21 mouse cellular contexts compared by ENCODE assay signal in the genomic region with DNA sequence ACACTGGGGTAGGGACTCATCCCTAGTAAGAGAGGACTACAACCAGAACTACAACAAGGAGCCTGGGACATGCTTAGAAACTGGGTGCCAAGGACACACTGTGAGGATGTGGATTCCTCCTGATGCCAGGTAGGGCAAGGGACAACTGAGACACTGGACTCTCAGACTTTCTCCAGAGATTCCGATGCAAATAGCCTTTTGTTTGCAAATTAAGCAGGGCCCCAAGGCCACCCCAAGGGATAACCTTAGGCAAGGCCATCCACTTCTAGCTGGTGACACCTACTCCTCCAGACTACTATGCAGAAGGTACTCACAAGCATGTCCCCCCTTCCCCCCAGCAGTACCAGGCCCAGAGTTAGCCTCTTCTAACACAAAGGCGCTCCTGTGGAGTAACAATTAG. TPM values are rescaled to one million over a fixed set of nuclear protein-coding genes. Genes with fewer than 3 reads are reported as not detected.
DNase-seq lines count a peak whose midpoint lies in the region; ATAC-seq and TF ChIP-seq lines count a peak whose summit lies in the region.
"Had no signal": no experiment of that assay in that cellular context is flagged by ENCODE, and none has a peak within 500 bp of the region (broad histone marks: within the 10 kb centered on the region; RNA-seq: fewer than 3 reads in every experiment).

No protein-coding gene starts in this region.

- peak overlapping the region; percentile 99 for H3K4me3 ChIP-seq in megakaryocyte, embryonic 14.5 days (replicated peaks)
- H3K4me3 ChIP-seq in bone marrow macrophage, adult 2 months (ENCODE audit: insufficient read depth, low read length), result peak overlapping the region; percentile 94
- H3K4me3 ChIP-seq in kidney, embryonic 16.5 days (ENCODE audit: low read length), result peak overlapping the region; percentile 55
- peak overlapping the region; percentile 46 for H3K4me3 ChIP-seq in macrophage (ENCODE audit: inconsistent target)
- no peak overlapping the region for H3K4me3 ChIP-seq in forebrain, embryonic 10.5 days
- H3K4me3 ChIP-seq: midbrain, embryonic 15.5 days; neural tube, embryonic 12.5 days had no signal

- peak overlapping the region; percentile 59 for H3K4me2 ChIP-seq in kidney, embryonic 16.5 days (replicated peaks; ENCODE audit: low read depth, low read length)
- H3K4me2 ChIP-seq: hindbrain, embryonic 14.5 days; midbrain, embryonic 15.5 days had no signal

- no peak for TF ChIP-seq POLR2A in bone marrow macrophage, adult 2 months (IDR thresholded peaks at IDR 0.05; ENCODE audit: borderline replicate concordance, low read depth, low read length)

- WGBS in kidney, embryonic 16.5 days, result 84% methylated on average over 2 of the region's 2 CpGs
- WGBS in macrophage (ENCODE audit: missing documents), result 100% methylated on average over 2 of the region's 2 CpGs
- WGBS in forebrain, embryonic 10.5 days, result 61% methylated on average over 2 of the region's 2 CpGs

- H3K79me2 ChIP-seq in macrophage (ENCODE audit: inconsistent target), result peaks cover 48% of the 10 kb centered on the region

- H3K27ac ChIP-seq in bone marrow macrophage, adult 2 months (ENCODE audit: insufficient read depth, low read depth, low read length), result no peak overlapping the region
- 0 out of 2 replicates have a peak overlapping the region, but pooled peaks have one; percentile 68 for H3K27ac ChIP-seq in kidney, embryonic 16.5 days (ENCODE audit: low read length)
- H3K27ac ChIP-seq in macrophage, result 0 out of 2 replicates have a peak overlapping the region, but pooled peaks have one; percentile 15
- H3K27ac ChIP-seq in forebrain, embryonic 10.5 days, result no peak overlapping the region
- H3K27ac ChIP-seq: heart, embryonic 10.5 days; hindbrain, embryonic 14.5 days; limb, embryonic 10.5 days; midbrain, embryonic 15.5 days; neural tube, embryonic 12.5 days; stomach, postnatal 0 days had no signal

- no peaks in the 10 kb centered on the region for H3K27me3 ChIP-seq in megakaryocyte, embryonic 14.5 days (replicated peaks)
- peaks cover 23% of the 10 kb centered on the region for H3K27me3 ChIP-seq in kidney, embryonic 16.5 days (ENCODE audit: insufficient read depth, low read length)
- H3K27me3 ChIP-seq in forebrain, embryonic 10.5 days (ENCODE audit: poor library complexity, severe bottlenecking), result peaks cover 69% of the 10 kb centered on the region
- H3K27me3 ChIP-seq: CH12.LX had no signal

- peaks cover 46% of the 10 kb centered on the region for H3K36me3 ChIP-seq in megakaryocyte, embryonic 14.5 days (replicated peaks; ENCODE audit: low read length)
- H3K36me3 ChIP-seq in kidney, embryonic 16.5 days (ENCODE audit: insufficient read depth, low read length), result no peaks in the 10 kb centered on the region
- H3K36me3 ChIP-seq in macrophage (ENCODE audit: inconsistent target), result no peaks in the 10 kb centered on the region
- H3K36me3 ChIP-seq in forebrain, embryonic 10.5 days (replicated peaks), result no peaks in the 10 kb centered on the region
- H3K36me3 ChIP-seq: heart, embryonic 10.5 days; limb, embryonic 10.5 days; midbrain, embryonic 15.5 days; neural tube, embryonic 12.5 days had no signal

- no peak overlapping the region for H3K9ac ChIP-seq in kidney, embryonic 16.5 days (replicated peaks; ENCODE audit: low read length)
- H3K9ac ChIP-seq: hindbrain, embryonic 14.5 days; midbrain, embryonic 15.5 days; neural tube, embryonic 12.5 days had no signal

- no peak for ATAC-seq in megakaryocyte, adult 5-6 weeks (ENCODE audit: poor library complexity, severe bottlenecking)
- ATAC-seq in kidney, embryonic 16.5 days (ENCODE audit: low FRiP score, low TSS enrichment), result no peak
- ATAC-seq: forebrain, embryonic 14.5 days; inflammation-experienced regulatory T-cells, adult 6 months; midbrain, embryonic 15.5 days had no signal

- DNase-seq in layer of hippocampus, adult 9-11 months, result no peak
- no peak for DNase-seq in forebrain, embryonic 10.5 days (ENCODE audit: extremely low spot score, low spot score)
- DNase-seq: B cell, adult 2 months; cerebellum, adult 8-10 months; lung, adult 2 months; lung, postnatal 14 days; thymus, postnatal 14 days had no signal

- H3K4me1 ChIP-seq in megakaryocyte, embryonic 14.5 days, result peaks cover 96% of the 10 kb centered on the region
- H3K4me1 ChIP-seq in bone marrow macrophage, adult 2 months (ENCODE audit: control insufficient read depth, insufficient read depth, low read length), result peaks cover 71% of the 10 kb centered on the region
- H3K4me1 ChIP-seq in kidney, embryonic 16.5 days (ENCODE audit: insufficient read depth, low read length), result peaks cover 12% of the 10 kb centered on the region
- H3K4me1 ChIP-seq in forebrain, embryonic 10.5 days, result peaks cover 41% of the 10 kb centered on the region

- TF ChIP-seq CTCF in bone marrow macrophage, adult 2 months (IDR thresholded peaks at IDR 0.05; ENCODE audit: low read depth, low read length), result no peak

- H3K9me3 ChIP-seq in megakaryocyte, embryonic 14.5 days, result no peaks in the 10 kb centered on the region
- no peaks in the 10 kb centered on the region for H3K9me3 ChIP-seq in kidney, embryonic 16.5 days (ENCODE audit: low read length)
- no peaks in the 10 kb centered on the region for H3K9me3 ChIP-seq in forebrain, embryonic 10.5 days
- H3K9me3 ChIP-seq: heart, embryonic 10.5 days; limb, embryonic 10.5 days; midbrain, embryonic 15.5 days; neural tube, embryonic 12.5 days had no signal

RNA-seq across cellular contexts. Expression of a gene that starts 1.9 kb away (rescaled TPM):
- polyA plus RNA-seq in megakaryocyte, embryonic 14.5 days (2012; ENCODE audit: insufficient read depth, low replicate concordance), result 289 and 697 TPM in 2 replicates
- total RNA-seq in megakaryocyte, adult 5-6 weeks (2015), result 44.4 and 49.1 TPM in 2 replicates
- total RNA-seq in megakaryocyte, adult 5-6 weeks (2017), result 39.6 and 42.3 TPM in 2 replicates
- 139 and 143 TPM in 2 replicates for polyA plus RNA-seq in bone marrow macrophage, adult 2 months (2012; ENCODE audit: insufficient read depth, insufficient read length, missing spikeins)
- 31.2 and 34.5 TPM in 2 replicates for polyA plus RNA-seq in kidney, embryonic 16.5 days (2015; fragmentation: Nextera tagmentation; extraction: Ambion mirVana)
- total RNA-seq in macrophage (2018; cell fraction: chromatin; rRNA removed), result 10 to 100 TPM in 13 of 26 experiments, 1 to 10 TPM in 13; 1.5 to 48.4 (median 10.7) TPM
- 10 to 100 TPM; 10.5 to 38.8 (median 20.5) TPM for total RNA-seq in macrophage (2018; cell fraction: cytosol; rRNA removed)
- 10 to 100 TPM in 15 of 26 experiments, 1 to 10 TPM in 11; 3.7 to 42.9 (median 10.8) TPM for total RNA-seq in macrophage (2018; cell fraction: nucleus; rRNA removed)
- 17.9 to 41.2 TPM (median 39.0 TPM) in 3 replicates for polyA plus RNA-seq in macrophage (2018)
- polyA plus RNA-seq in forebrain, embryonic 10.5 days (2016; fragmentation: Nextera tagmentation; extraction: Ambion mirVana), result 0.82 and 0.95 TPM in 2 replicates

RNA-seq across cellular contexts. Expression of a gene that starts 30.8 kb away (rescaled TPM):
- 534 and 845 TPM in 2 replicates for polyA plus RNA-seq in megakaryocyte, embryonic 14.5 days (2012; ENCODE audit: insufficient read depth, low replicate concordance)
- total RNA-seq in megakaryocyte, adult 5-6 weeks (2015), result 85.5 and 103 TPM in 2 replicates
- total RNA-seq in megakaryocyte, adult 5-6 weeks (2017), result 91.0 and 123 TPM in 2 replicates
- 261 and 268 TPM in 2 replicates for polyA plus RNA-seq in bone marrow macrophage, adult 2 months (2012; ENCODE audit: insufficient read depth, insufficient read length, missing spikeins)
- 50.0 and 52.6 TPM in 2 replicates for polyA plus RNA-seq in kidney, embryonic 16.5 days (2015; fragmentation: Nextera tagmentation; extraction: Ambion mirVana)
- total RNA-seq in macrophage (2018; cell fraction: chromatin; rRNA removed), result 100 to 1,000 TPM in 16 of 26 experiments, 10 to 100 TPM in 10; 39.0 to 263 (median 106) TPM
- total RNA-seq in macrophage (2018; cell fraction: cytosol; rRNA removed), result 100 to 1,000 TPM in 24 of 26 experiments, 10 to 100 TPM in 2; 89.0 to 237 (median 139) TPM
- 100 to 1,000 TPM in 13 of 26 experiments, 10 to 100 TPM in 13; 48.7 to 301 (median 97.5) TPM for total RNA-seq in macrophage (2018; cell fraction: nucleus; rRNA removed)
- polyA plus RNA-seq in macrophage (2018), result 133 to 174 TPM (median 144 TPM) in 3 replicates
- 21.0 and 22.1 TPM in 2 replicates for polyA plus RNA-seq in forebrain, embryonic 10.5 days (2016; fragmentation: Nextera tagmentation; extraction: Ambion mirVana)

RNA-seq across cellular contexts. Expression of a gene that starts 59.3 kb away (rescaled TPM):
- 422 and 866 TPM in 2 replicates for polyA plus RNA-seq in megakaryocyte, embryonic 14.5 days (2012; ENCODE audit: insufficient read depth, low replicate concordance)
- 76.1 and 81.6 TPM in 2 replicates for total RNA-seq in megakaryocyte, adult 5-6 weeks (2015)
- 33.4 and 48.2 TPM in 2 replicates for total RNA-seq in megakaryocyte, adult 5-6 weeks (2017)
- 497 and 521 TPM in 2 replicates for polyA plus RNA-seq in bone marrow macrophage, adult 2 months (2012; ENCODE audit: insufficient read depth, insufficient read length, missing spikeins)
- polyA plus RNA-seq in kidney, embryonic 16.5 days (2015; fragmentation: Nextera tagmentation; extraction: Ambion mirVana), result 76.1 and 77.1 TPM in 2 replicates
- total RNA-seq in macrophage (2018; cell fraction: chromatin; rRNA removed), result 100 to 1,000 TPM in 15 of 26 experiments, 10 to 100 TPM in 11; 30.0 to 203 (median 120) TPM
- total RNA-seq in macrophage (2018; cell fraction: cytosol; rRNA removed), result 100 to 1,000 TPM; 384 to 615 (median 485) TPM
- total RNA-seq in macrophage (2018; cell fraction: nucleus; rRNA removed), result 100 to 1,000 TPM in 25 of 26 experiments, 10 to 100 TPM in 1; 70.1 to 330 (median 238) TPM
- polyA plus RNA-seq in macrophage (2018), result 275 to 508 TPM (median 332 TPM) in 3 replicates
- 22.7 and 24.1 TPM in 2 replicates for polyA plus RNA-seq in forebrain, embryonic 10.5 days (2016; fragmentation: Nextera tagmentation; extraction: Ambion mirVana)

Comparison
In these comparisons a context has a peak if more than half of its experiments do, and no peak if none do; other contexts are left out.
1. H3K27ac ChIP-seq: peak in kidney, embryonic 16.5 days (single experiment) and macrophage (single experiment); none in bone marrow macrophage, adult 2 months (single experiment) and forebrain, embryonic 10.5 days (single experiment).